Comparison of ENCODE assay signal across 14 mouse cellular contexts in the genomic region with DNA sequence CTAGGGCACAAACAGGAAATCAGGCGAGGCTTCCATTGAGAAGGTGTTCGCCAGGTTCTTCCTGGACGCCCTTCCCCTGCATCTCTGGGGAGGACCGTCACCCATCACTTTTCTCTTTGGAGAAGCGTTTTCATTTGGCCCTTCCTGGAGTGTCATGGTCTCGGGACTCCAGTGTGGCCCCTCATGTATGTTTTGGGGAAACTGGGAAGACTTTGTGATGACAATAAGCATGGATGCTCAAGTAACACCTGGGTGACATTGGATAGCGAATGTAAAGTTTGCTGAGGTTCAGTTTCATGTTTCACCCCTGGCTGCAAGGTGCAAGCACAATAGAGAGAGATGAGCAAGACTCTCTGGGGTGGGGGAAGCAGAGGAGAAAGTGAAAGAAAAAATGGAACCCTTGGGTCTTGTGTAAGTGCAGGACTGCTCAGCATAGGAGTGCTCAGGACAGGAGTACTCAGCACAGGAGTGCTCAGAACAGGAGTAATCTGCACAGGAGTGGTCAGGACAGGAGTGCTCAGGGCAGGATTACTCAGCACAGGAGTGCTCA. TPM values are rescaled to one million over a fixed set of nuclear protein-coding genes. Genes with fewer than 3 reads are reported as not detected.
"Had no signal": no experiment of that assay in that cellular context is flagged by ENCODE, and none has a peak within 500 bp of the region (broad histone marks: within the 10 kb centered on the region; RNA-seq: fewer than 3 reads in every experiment).

No protein-coding gene starts in this region.

- H3K9ac ChIP-seq: kidney, embryonic 15.5 days; limb, embryonic 13.5 days; liver, embryonic 14.5 days; midbrain, embryonic 13.5 days; neural tube, embryonic 15.5 days had no signal

- H3K4me3 ChIP-seq: kidney, embryonic 15.5 days; limb, embryonic 13.5 days; midbrain, embryonic 13.5 days; neural tube, embryonic 15.5 days had no signal

- DNase-seq: kidney, adult 18-20 months; kidney, postnatal 14 days; left cerebral cortex, postnatal 4 days; lung, adult 2 months; lung, postnatal 36 days; right cerebral cortex, postnatal 4 days; spleen, adult 18-20 months had no signal

- ATAC-seq: lung, postnatal 0 days; midbrain, embryonic 13.5 days had no signal

- H3K27ac ChIP-seq: kidney, embryonic 15.5 days; limb, embryonic 13.5 days; liver, embryonic 14.5 days; midbrain, embryonic 13.5 days; neural tube, embryonic 15.5 days had no signal

- H3K9me3 ChIP-seq: kidney, embryonic 15.5 days; limb, embryonic 13.5 days; midbrain, embryonic 13.5 days; neural tube, embryonic 15.5 days had no signal

- H3K4me2 ChIP-seq: kidney, embryonic 15.5 days; limb, embryonic 13.5 days; midbrain, embryonic 13.5 days; neural tube, embryonic 15.5 days had no signal

- H3K36me3 ChIP-seq: kidney, embryonic 15.5 days; limb, embryonic 13.5 days; midbrain, embryonic 13.5 days; neural tube, embryonic 15.5 days had no signal

RNA-seq across cellular contexts. Expression of a gene that starts 37.1 kb away (rescaled TPM):
- total RNA-seq: left cerebral cortex, postnatal 4 days had no signal
- polyA plus RNA-seq: limb, embryonic 13.5 days; midbrain, embryonic 13.5 days; neural tube, embryonic 11.5 days had no signal
